Mouse (Mus musculus) cerebellum, adult 2 months (tissue): ENCODE results near the gene Vgll4. TPM values are rescaled to one million over a fixed set of nuclear protein-coding genes. Genes with fewer than 3 reads are reported as not detected.

ENCODE experiments used
- DNase-seq, 2 experiments: peaks; one replicate each; pipeline ENCODE4 v3.0.0; 2021
- H3K27ac ChIP-seq: fragments of 200-500 bp; 2 replicates; pipeline ENCODE4 v1.5.1; 2012; ENCODE audit warnings: low read length, control low read depth, inconsistent platforms; ENCODE audit not compliant: insufficient read depth
- H3K27me3 ChIP-seq: fragments of 200-500 bp; 2 replicates; pipeline ENCODE4 v1.6.1; 2012; ENCODE audit warnings: inconsistent platforms, mild to moderate bottlenecking, low read length, moderate library complexity; ENCODE audit not compliant: control insufficient read depth, insufficient read depth
- H3K4me1 ChIP-seq: fragments of 200-500 bp; 2 replicates; pipeline ENCODE4 v1.6.1; 2011; ENCODE audit warnings: low read length; ENCODE audit not compliant: control insufficient read depth, insufficient read depth
- H3K4me3 ChIP-seq: fragments of 200-500 bp; replicated peaks from 2 replicates; pipeline ENCODE3; 2011; ENCODE audit warnings: mild to moderate bottlenecking, low read depth, low read length, control low read depth; ENCODE audit not compliant: insufficient read depth
- CTCF ChIP-seq: fragments of 200-500 bp; IDR thresholded peaks from 2 replicates; pipeline ENCODE4 v1.5.1; 2011; ENCODE audit warnings: low read depth, mild to moderate bottlenecking, control low read depth, low read length, moderate library complexity, borderline replicate concordance; ENCODE audit not compliant: insufficient read depth
- POLR2A ChIP-seq: fragments of 200-500 bp; IDR thresholded peaks from 2 replicates; pipeline ENCODE4 v1.6.1; 2011; ENCODE audit warnings: low read length, control low read depth, borderline replicate concordance; ENCODE audit not compliant: insufficient read depth
- WGBS: fragments of 180-500 bp; shearing (Covaris S2); methylation state at CpG from one replicate; pipeline ENCODE4 v1.1.7; 2018; 5-methylcytosine and 5-hydroxymethylcytosine counted together
- polyA plus RNA-seq: library from polyadenylated mRNA; depleted of rRNA; stranded (reverse); fragments of >200 nt; gene quantifications from 2 replicates; pipeline ENCODE4 v1.2.3, GENCODE M21; 2012

Gene Vgll4
- polyA plus RNA-seq, 1 experiment, result 23.9 TPM

DNA sequence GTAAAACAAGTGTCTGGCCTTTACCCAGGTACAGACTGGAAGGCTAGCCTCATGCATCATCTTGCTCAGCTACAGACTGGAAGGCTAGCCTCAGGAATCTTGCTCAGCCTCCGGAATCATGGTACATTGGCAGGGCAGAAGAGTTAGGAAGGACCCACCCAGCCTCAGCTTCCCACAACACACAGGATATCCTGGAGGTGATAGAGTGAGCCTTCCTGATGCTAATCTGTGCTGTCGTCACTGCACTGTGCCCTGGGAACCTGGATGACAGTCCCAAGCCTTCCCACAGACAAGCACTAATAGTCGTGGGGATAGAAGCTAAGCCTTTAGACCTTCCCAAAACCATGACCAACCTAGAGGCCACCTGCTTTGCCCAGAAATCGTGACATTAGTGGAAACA lies 103.2 kb downstream of the Vgll4 start:
- WGBS, result 79% methylated on average over 4 of the region's 4 CpGs
- H3K4me3 ChIP-seq, result no peak overlapping the region
- no peaks in the 10 kb centered on the region for H3K27me3 ChIP-seq
- no peak for DNase-seq
- no peak overlapping the region for H3K27ac ChIP-seq
- no peak for TF ChIP-seq CTCF
- no peak for TF ChIP-seq POLR2A
- peaks cover 6% of the 10 kb centered on the region for H3K4me1 ChIP-seq

DNA sequence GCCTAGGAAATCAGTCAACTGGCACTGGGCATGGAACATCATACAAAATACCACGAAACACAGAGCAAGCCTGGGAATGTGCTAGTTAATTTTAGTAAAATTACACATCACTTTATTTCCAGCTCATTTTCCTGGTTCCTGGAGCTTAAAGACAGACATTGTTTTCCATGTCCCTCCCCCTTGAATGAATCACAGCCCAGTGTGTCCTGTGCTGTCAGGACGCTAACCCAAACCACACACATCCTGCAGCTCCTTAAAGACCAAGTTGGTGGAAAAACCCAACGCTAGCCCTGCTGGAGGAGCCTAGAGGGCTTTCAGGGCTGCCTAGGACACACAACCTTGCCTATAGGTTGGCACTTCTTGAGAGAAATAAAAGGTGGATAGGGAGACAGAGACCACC lies 103.7 kb downstream of the Vgll4 start:
- TF ChIP-seq POLR2A (no peak), CTCF (no peak)
- no peak for DNase-seq
- H3K27ac ChIP-seq, result no peak overlapping the region
- 83% methylated on average over 3 of the region's 3 CpGs for WGBS
- H3K4me3 ChIP-seq, result no peak overlapping the region
- peaks cover 11% of the 10 kb centered on the region for H3K4me1 ChIP-seq
- H3K27me3 ChIP-seq, result no peaks in the 10 kb centered on the region

DNA sequence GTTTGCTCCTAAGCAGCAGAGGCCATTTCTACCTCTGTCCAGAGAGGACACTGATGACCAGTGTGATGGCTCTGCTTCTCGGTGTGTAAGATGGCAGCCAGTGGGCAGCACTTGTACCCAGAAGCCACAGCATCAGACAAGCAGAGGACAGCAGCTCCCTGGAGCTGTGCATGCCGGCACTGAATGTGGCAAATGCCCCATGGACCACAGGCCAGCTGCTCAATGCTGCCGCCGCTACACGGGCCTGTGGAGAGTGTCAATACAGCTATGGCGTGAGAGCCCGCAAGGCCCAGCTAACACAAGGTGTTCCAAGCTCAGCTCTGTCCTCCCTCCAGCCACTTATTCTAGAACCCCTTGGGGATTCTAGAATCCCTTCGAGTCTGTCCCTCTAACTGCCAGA lies 105.4 kb downstream of the Vgll4 start:
- H3K27ac ChIP-seq, result no peak overlapping the region
- DNase-seq, result no peak
- no peak for TF ChIP-seq CTCF
- TF ChIP-seq POLR2A, result no peak

DNA sequence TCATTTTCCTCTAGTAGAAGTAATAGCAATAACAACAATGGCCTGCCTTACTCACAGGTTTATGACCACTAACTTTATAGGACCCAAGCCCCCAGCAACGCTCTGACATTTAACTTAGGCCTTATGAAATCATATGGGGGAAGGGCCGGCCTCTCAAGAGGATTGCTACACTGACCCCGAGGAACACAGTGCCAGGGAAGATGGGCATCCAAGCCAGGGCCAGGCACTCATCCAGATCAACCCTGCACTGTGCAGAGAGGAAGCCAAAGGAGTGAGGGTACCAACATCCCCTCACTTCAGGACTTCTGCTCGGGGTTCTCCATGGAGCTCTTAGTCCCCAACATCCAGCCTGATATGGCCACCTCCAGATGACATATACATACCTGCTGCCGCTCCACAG lies 106.3 kb downstream of the Vgll4 start:
- no peak overlapping the region for H3K4me3 ChIP-seq
- H3K4me1 ChIP-seq, result peaks cover 18% of the 10 kb centered on the region
- DNase-seq, result no peak
- no peak for TF ChIP-seq POLR2A
- TF ChIP-seq CTCF, result no peak
- WGBS, result 58% methylated on average over 5 of the region's 5 CpGs
- no peak overlapping the region for H3K27ac ChIP-seq
- no peaks in the 10 kb centered on the region for H3K27me3 ChIP-seq

More for the DNA sequence above, 105.4 kb downstream of the Vgll4 start:
- Histone ChIP-seq H3K4me1 (peaks cover 18% of the 10 kb centered on the region), H3K27me3 (no peaks in the 10 kb centered on the region), H3K4me3 (no peak overlapping the region)
- WGBS, result 74% methylated on average over 8 of the region's 8 CpGs

DNA sequence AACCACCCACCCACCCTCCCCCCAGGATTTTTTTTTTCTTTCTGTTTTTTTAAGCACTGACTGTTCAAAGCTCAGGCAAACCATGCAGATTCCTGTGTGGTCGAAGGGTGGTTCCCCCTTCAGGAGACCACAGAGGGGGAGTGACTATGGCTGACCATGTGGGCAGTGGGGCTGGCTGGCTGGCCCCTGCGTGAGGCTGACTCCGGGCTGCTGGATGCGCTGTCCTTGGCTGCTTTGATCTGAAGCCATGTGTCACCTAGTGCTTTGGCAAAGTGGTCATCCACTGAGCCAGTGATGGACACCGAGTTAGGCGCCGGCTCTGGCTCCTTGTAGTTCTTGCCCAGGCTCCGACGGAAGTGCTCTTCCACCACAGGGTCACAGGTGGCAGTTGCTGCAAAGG lies 107.7 kb downstream of the Vgll4 start:
- peaks cover 18% of the 10 kb centered on the region for H3K4me1 ChIP-seq
- no peak for TF ChIP-seq POLR2A
- TF ChIP-seq CTCF, result no peak
- H3K27ac ChIP-seq, result no peak overlapping the region
- DNase-seq, result peak in 1 of 2 experiments; percentile 29
- H3K27me3 ChIP-seq, result no peaks in the 10 kb centered on the region
- WGBS, result 28% methylated on average over 9 of the region's 9 CpGs
- H3K4me3 ChIP-seq, result no peak overlapping the region

DNA sequence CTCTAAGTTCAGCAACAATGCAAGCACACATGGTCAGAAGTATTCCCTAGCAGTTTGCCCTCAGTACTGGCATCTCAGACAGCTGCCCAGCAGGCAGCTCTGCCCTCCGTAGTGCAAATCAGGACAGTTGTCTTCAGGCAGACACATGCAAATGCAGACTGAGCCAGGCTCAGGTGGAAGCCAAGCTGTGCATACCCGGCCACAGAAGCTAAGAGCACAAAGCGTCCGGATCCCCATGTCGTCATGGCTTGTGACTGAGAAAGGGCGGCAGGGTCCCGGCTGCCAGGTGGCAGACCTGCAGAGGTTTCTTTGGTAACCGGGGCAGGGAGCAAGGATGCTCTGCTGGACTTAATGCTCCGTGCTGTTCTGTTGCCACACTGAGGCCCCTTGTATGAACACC lies 108.2 kb downstream of the Vgll4 start:
- TF ChIP-seq CTCF (no peak), POLR2A (no peak)
- DNase-seq, result peak; percentile 65 to 78
- WGBS, result 6% methylated on average over 9 of the region's 9 CpGs
- Histone ChIP-seq H3K4me3 (no peak overlapping the region), H3K27me3 (no peaks in the 10 kb centered on the region), H3K4me1 (peaks cover 18% of the 10 kb centered on the region), H3K27ac (0 out of 2 replicates have a peak overlapping the region, but pooled peaks have one; percentile 13)

DNA sequence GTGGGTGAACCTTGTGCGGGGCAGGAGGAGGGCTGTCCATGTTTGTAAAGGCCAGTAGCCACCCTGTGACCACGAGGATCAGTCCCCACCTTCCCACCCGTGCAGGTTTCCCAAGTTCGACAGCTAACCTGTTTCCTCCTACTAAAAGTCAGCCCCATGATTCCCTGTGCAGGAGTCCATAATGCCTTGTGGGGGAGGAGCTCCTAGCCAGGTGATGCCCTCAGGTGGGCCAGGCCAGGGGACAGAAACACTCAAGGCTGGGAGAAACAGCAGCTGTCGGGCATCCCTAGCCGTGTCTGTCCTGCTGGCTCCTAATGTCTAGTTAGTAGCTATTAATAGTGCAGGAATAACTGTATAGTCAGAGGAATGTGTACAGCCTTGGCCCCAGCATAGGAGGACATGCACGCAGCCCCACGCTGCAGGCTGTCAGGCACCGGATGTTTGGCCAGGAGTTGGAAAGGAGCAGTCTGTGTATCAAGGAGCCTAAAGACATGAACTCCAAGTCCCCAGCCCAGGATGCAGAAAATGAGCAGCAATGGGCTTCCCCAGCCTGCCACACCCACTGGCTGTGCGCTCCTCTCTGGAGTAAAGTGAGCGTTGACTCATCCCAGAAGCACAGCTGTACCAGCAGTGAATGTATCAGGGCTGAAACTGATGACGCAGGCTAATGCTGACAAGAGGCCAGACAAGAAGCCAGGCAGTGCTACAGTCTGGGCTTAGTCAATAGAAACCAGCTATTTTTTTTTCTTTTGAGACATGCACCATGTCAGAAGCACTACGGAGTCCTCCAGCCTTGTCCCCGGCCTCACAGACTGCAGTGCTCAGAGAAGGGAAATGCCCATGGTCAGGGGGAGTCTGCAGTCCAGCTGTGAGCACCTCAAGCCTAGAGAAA lies 108.9 kb downstream of the Vgll4 start:
- Histone ChIP-seq H3K27ac (0 out of 2 replicates have a peak overlapping the region, but pooled peaks have one; percentile 13), H3K27me3 (no peaks in the 10 kb centered on the region), H3K4me3 (no peak overlapping the region), H3K4me1 (peaks cover 18% of the 10 kb centered on the region)
- peak; percentile 16 to 30 for DNase-seq
- no peak for TF ChIP-seq CTCF
- TF ChIP-seq POLR2A, result no peak
- 70% methylated on average over 14 of the region's 14 CpGs for WGBS

DNA sequence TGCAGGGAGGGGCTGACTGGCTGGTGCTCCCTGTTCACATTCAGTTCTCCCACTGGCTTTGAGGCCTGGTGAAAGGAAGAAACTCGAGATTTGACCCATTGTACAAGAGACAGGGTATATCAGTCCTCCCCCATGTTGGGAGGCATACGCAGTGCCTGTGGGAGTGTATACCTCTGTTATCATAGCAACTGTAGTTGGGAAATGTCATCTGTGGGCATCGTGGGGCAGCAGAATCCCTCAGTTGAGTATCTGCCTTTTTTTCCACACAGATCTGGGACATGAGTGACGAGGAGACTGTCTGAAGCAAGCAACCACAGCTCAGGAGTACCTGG lies 111.1 kb downstream of the Vgll4 start:
- no peaks in the 10 kb centered on the region for H3K27me3 ChIP-seq
- no peak for TF ChIP-seq POLR2A
- no peak for TF ChIP-seq CTCF
- no peak overlapping the region for H3K27ac ChIP-seq
- peaks cover 18% of the 10 kb centered on the region for H3K4me1 ChIP-seq
- no peak overlapping the region for H3K4me3 ChIP-seq
- no peak for DNase-seq
- WGBS, result 86% methylated on average over 4 of the region's 4 CpGs
